Mouse (Mus musculus) heart, adult 2 months (tissue): ENCODE data around the gene Upp2.

Experiments
- CTCF ChIP-seq: fragments of 200-600 bp; IDR thresholded peaks from 2 replicates; pipeline ENCODE4 v1.8.1; 2022; ENCODE audit warnings: antibody characterized with exemption, mild to moderate bottlenecking, moderate library complexity
- POLR2A ChIP-seq: fragments of 200-500 bp; IDR thresholded peaks from 2 replicates; pipeline ENCODE4 v1.6.1; 2011; ENCODE audit warnings: mild to moderate bottlenecking, low read depth, low read length, control low read depth; ENCODE audit not compliant: insufficient read depth

DNA sequence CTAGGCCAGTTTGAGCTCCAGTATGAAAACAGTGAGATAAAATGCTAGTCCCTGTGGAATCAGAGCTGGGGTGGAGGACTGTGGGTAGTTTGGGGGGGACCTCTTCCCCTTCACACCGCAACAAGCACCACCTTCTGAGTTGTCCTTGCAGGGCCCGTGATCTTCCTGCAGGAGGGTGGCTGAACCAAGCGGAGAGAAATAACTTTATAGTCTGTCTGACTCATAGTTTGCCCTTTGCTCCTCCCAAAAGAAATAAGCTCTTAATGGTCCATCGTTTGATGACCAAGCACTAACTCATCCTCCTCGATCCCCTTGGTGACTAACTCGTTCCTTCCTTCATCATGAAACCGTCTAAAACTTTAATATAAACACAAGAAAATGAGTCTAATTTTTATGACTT, 20.8 kb upstream of the Upp2 start:
- TF ChIP-seq POLR2A (no peak), CTCF (no peak)
